Mouse (Mus musculus) bone marrow, adult 2 months (tissue): ENCODE data around the gene Slit3.

ENCODE experiments used
- CTCF ChIP-seq: fragments of 200-500 bp; IDR thresholded peaks from 2 replicates; pipeline ENCODE4 v1.5.1; 2011; ENCODE audit warnings: low read length, control low read depth; ENCODE audit not compliant: control insufficient read depth, insufficient read depth
- POLR2A ChIP-seq: fragments of 200-500 bp; IDR thresholded peaks from 2 replicates; pipeline ENCODE4 v1.6.1; 2011; ENCODE audit warnings: low read depth, mild to moderate bottlenecking, control low read depth, low read length, borderline replicate concordance; ENCODE audit not compliant: control insufficient read depth

GRCm38 (mm10) chr11:35670181-35670580, 549.2 kb downstream of the Slit3 start:
- TF ChIP-seq CTCF (no peak), POLR2A (no peak)
